Mouse (Mus musculus) spleen, adult 2 months (tissue): ENCODE data around the gene Apoa2.

Source experiments
- CTCF ChIP-seq: fragments of 200-500 bp; IDR thresholded peaks from 2 replicates; pipeline ENCODE4 v1.5.1; 2011; ENCODE audit warnings: mild to moderate bottlenecking, inconsistent platforms; ENCODE audit not compliant: insufficient read depth, insufficient read length, insufficient replicate concordance; ENCODE audit errors: extremely low read depth
- POLR2A ChIP-seq: fragments of 200-500 bp; IDR thresholded peaks from 2 replicates; pipeline ENCODE4 v1.6.1; 2011; ENCODE audit warnings: low read depth, low read length, inconsistent platforms

- TF ChIP-seq POLR2A: no peak
- TF ChIP-seq CTCF: no peak
Measured at GRCm38 (mm10) chr1:171192283-171192682, 32.6 kb upstream of the Apoa2 start.
